Mouse (Mus musculus) gastrocnemius, postnatal 14 days (tissue): ENCODE measurements at regions not wholly inside any gene's neighbourhood (a gene's known extent, or its start where the extent isn't known, plus 50 kb on each side); places are given as distances from the start of the nearest gene placed in this dataset.

Experiments
- DNase-seq: peaks from one replicate; pipeline ENCODE4 v3.0.0; 2021; ENCODE audit warnings: mixed read lengths
- intact Hi-C: fragments of 180-260 bp; cut with DNase I; formaldehyde crosslinking; loops from one replicate; pipeline ENCODE4 v1.15.1; 2025; ENCODE audit warnings: low total_unique reads

DNA sequence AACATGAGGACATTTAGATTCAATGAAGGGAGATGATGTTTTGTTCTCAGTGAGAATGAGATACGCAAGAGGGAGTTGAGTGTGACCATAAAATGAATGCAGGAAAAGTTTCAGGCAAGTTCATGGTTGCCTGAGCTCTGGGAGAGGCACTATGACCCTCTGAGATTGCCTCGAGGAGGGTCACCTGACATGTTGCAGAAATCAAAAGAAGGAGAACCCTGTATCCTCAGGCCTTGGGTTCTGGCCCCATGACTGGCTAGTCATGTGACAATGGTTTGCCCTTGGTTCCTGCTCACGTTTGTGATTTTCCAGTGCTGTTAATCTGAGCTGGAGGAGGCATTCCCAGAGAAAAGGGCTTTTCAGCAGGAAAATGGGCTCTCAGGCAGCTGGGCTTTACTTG lies 98.9 kb downstream of the Mab21l3 start:
- no peak for DNase-seq
- intact Hi-C loops: no loop called here

DNA sequence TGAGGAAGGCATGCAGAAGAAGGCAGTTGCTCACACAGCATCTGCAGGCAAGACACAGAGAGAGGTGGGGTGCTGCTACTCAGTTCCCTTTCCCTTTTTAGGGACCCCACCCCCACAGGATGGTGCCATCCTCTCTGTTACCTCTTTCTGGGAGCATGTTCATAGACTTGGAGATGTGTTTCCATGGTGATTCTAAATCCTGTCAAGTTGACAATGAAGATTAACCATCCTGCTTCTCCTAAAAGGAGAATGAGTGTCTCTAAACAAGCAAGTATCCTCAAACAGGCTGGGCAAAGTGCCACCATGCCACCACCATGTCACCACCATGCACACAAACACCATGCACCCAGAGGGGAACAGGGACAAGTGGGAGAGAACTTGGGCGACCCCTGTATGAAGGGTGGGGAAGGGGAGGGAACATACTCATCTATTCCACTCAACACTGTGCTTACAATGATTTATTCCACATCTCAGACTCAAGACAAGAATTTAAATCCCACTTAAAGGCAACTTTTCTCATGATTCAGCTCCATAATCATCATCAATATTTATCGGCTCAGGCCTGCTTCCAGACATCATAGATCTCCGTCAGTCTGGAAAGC lies 99.6 kb downstream of the Mab21l3 start:
- intact Hi-C loops: no loop called here
- DNase-seq: no peak

DNA sequence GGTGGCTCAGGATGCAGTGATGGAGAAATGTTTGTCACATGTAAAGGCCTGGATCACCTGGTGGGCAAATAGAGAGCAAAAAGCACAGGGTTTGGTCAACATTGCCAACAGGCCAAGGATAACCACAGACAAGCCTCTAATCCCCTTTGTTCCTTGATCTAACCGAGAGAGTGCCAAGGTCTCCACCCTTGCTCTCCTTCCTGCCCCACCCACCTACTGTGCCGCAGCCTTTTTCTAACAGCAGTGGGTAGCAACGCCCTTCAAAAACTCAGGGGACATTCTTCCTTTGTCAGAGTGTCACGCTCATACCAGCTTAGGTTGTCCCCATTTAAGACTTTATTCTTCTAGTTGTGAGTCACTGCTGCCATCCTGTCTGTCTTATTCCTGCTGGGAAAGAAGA lies 100.6 kb downstream of the Mab21l3 start:
- intact Hi-C loops: no loop called here
- DNase-seq: no peak

DNA sequence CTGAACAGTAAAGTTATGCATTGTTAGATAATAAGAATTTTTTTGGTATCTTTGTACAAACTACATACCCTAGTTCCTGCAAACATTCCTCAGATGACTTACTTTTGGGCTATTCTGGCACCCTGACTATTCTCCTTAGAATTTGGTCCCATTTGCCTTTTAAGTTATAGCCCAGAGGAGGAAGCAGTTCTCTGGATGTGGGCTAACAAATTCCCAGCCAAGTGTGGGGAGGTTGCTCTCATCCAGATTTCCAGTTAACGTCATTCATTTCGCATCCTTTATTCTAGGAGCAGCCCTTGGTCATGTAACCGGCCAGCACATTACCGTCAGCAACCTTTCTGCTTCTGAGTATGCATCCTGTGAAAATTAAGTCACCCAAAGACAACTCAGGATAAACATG lies 107.9 kb downstream of the Mab21l3 start:
- no peak for DNase-seq
- intact Hi-C loops: no loop called here

DNA sequence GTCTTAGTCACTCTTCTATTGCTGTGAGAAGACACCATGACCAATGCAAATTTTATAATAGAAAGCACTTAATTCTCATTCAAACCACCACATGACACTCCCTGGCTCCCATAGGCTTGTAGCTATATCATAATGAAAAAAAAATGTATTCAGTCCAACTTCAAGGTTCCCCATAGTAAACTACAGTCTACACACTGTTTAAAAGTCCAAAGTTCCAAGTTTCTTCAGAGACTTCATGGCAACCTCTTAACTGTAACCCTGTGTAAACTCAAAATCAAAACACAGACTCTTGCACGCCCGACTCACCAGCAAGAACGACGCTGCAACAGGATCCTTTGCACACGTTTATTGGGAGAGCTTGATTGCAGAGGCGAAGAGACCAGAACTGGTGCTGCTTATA lies 111.6 kb downstream of the Mab21l3 start:
- intact Hi-C loops: no loop called here
- no peak for DNase-seq

DNA sequence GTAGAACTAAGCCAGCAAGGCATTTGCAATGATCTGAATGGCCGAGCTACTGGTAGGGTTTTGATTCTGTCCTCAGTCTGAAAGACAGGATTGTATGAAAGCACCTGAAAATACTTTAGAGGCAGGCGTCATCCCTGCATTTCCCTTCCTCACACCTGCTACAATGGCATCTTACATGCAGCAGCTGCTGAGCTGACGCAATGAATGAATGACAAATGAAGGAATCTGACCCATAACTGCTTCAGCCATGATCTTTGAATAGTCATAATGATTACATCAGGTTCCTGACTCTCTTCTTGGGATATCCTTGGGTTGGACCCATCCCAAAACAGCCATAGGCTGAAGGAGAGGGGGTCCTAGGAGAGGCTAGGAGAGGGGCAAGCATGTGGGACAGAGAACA lies 119.7 kb downstream of the Mab21l3 start:
- intact Hi-C loops: no loop called here
- no peak for DNase-seq

DNA sequence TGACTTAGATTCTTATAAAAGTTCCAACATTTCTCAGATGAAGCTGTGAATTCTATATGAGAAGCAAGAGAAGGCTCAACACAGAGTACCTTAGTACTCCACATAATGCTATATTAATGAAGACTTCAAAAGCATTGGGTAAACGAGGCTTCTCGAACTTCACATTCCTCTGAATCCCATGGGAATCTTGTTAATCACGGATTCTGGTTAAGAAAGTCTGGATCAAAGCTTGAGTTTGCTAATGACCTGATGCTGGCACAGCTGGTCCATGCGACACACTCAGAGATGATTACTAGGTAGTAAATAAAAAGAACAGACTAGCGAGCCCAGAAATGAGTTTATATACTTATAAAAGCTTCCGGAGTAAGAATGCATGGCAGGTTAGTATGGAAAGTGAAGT lies 118.4 kb upstream of the Atp1a1 start:
- intact Hi-C loops: no loop called here
- no peak for DNase-seq

DNA sequence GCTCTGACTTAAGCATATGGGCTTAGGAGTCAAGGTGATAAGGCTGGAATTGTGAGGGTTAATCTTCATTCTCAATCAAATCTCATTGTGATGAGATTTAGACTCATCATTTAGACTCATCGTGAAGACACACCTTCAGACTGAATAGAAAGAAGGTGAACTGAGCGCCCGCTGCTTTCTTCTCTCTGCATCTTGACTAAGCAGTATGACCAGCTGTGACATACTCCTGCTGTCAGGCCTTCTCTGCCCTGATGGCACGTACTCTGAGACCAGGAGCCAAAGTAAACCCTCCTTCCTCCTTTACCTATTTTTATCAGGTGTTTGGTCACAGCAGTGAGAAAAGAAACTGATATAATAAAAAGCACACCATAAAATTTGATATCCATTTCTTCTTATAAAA lies 117.5 kb upstream of the Atp1a1 start:
- DNase-seq: no peak
- intact Hi-C loops: no loop called here

DNA sequence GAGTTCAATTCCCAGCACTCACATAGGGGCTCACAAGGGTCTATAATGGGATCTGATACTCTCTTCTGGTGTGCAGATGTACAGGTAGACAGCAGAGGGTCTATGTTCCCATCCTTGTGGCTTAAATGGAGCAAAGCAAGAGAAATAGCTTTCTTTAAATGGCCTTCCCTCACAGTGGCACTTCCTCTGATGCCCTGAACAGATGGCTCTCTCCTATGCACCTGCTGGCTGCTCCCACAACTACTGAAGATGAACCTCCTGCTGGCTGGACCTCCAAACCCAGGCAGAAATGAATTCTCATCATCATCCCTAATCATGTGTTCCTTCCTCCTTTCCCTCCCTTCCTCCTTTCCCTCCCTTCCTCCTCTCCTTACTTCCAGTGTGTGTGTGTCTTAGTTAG lies 110.9 kb upstream of the Atp1a1 start:
- intact Hi-C loops: no loop called here
- no peak for DNase-seq

DNA sequence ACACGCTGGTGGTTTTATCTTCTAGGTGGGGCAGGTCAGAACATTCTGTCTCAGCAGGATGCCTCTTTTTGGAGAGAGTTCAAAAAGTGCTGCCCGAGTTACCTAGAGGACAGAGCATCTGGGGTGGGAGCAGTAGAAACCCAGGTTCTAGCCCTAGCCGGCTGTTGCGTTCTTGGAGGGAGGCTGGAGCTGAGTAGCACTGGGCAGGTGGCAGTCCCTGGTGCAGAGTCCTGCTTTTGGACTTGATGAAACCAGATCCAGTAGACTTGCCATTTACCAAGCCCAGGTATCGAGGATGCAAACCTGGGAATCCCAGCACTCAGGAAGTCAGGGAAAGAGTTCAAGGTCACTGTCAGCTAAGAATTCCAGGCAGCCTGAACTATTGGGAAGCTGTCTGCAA lies 110.3 kb upstream of the Atp1a1 start:
- intact Hi-C loops: no loop called here
- no peak for DNase-seq

DNA sequence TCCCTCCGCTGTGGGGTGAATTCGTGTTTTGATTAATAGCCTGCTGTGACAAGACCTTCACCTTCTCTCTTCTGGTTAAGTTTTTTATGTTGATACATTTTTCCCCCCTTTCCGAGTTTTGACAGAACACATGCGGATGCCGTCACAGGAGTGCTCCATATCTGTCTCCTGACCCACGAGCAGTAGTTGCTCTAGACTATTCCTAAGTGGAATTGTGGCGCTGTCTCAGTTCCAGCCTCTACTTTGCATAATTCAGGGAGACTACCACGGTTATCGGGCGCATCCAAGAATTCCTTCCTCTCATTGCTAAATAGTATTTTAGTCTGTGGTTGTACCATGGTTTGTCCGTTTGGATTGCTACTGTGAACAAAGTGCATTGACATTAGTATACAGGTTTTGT lies 109.2 kb upstream of the Atp1a1 start:
- intact Hi-C loops: no loop called here
- no peak for DNase-seq

DNA sequence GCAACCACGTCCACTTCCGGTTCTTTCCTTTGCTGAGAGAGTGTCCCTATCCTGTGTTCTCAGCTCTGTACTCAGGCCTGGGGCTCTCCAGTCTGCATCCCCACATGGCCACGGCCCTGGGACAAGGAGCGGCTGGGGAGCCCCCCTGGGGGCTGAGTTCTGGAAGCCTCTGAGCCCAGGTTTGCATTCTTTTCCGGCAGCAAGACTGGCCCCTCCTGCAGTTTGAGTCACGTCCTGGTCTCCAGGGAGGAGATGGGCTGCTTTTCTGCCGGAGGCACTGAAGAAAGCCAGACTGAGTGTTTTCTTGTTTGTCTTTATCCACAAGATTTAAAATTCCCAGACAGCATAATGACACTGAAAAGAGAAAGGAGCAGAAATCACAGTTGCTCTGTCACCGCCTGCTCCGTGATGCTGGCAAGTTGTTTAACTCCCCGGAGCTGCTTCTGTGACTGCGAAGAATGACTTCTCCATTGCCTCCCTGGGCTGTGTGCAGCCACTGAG lies 108.7 kb upstream of the Atp1a1 start:
- intact Hi-C loops: no loop called here
- DNase-seq: peak; percentile 65

DNA sequence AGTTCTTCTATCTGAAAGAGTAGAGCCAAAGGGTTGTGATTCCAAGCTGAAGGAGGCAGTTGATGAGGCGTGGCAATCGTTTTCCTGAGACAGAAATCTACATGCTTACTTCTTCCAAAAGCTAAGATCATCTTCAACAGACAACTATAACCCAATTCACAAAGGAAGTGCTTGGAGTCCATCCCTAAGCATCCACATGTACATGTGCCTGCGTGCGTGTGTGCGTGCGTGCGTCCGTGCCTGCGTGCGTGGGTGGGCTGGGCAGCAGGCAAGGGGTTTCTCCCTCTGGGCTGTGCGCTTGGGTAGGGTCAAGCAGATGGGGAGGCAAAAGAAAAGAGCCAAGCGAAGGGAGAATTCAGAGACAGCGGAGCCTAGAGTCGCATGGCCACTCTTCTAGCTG lies 108.2 kb upstream of the Atp1a1 start:
- no peak for DNase-seq
- intact Hi-C loops: no loop called here

DNA sequence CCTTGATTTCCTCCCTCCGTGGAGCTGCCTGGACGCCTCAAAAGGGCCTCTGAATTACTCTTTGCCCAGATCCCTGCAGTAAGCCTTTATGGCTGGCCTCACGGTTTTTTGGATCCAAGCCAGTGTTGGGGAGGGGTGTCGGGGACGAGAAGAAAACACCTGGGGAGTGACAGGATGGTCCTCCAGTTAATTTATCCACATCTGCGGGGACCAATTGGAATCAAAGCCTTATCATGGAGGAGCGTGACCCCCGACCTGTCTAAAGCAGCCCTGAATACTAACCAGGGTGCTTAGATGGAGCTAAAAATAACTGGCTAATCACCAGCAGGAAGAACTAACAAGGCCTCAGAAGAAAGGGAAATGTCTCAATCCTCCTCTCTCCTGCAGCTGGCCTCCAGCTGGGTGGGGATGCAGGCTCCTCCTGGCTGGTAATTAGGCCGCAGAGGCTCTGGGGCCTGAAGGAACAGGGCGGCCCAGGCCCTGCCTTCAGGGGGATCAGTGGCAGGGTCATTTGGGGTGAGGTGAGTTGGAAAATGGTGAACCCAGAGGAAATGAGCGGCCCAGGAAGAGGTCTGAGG lies 107.2 kb upstream of the Atp1a1 start:
- intact Hi-C loops: no loop called here
- peak; percentile 53 for DNase-seq

DNA sequence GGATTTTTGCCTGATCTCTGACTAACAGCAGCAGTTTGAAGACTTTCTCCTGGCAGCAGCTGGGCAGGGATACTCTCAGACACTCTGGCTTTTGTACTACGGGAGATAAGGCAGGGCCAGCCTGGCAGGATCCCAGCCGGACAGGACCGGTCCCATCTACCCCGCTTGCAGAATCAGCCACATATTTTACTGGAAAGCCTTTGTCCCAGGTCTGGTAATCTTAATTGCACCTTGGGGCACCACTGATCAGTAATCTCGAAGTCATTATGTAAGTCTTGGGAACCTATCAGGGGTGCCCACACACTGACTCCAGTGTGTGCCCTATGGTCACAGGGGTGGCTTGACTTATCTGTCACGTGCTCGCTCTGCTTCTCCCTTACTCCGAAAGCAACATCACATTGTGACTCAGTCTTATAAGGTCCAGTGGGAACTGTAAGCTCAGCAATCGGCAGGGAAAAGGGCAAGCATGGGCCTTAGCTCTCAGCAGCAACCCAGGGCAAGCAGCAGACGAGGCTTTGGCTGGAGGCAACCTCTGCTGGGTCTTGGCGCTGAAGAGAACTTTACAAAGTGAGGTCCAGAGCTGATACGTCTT lies 105.0 kb upstream of the Atp1a1 start:
- DNase-seq: no peak
- intact Hi-C loops: no loop called here

DNA sequence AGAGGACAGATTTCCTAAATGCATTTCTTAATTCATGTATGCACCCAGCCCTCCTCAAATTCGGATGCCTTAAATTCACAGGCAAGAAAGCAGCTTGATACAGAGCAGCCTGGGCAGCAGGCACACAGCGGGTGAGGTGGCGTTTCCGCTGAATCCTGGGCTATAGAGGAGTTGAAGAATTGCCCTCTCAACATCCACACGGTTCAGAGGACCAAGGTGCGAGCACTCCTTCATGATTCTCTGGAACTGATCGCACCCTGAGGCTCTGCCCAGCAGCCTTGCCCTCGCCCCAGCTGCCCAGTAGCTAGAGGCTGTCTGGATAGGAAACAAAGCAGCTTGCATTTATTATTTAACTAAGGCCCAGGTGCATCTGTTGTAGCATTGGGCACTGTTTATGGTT lies 104.3 kb upstream of the Atp1a1 start:
- intact Hi-C loops: no loop called here
- no peak for DNase-seq

DNA sequence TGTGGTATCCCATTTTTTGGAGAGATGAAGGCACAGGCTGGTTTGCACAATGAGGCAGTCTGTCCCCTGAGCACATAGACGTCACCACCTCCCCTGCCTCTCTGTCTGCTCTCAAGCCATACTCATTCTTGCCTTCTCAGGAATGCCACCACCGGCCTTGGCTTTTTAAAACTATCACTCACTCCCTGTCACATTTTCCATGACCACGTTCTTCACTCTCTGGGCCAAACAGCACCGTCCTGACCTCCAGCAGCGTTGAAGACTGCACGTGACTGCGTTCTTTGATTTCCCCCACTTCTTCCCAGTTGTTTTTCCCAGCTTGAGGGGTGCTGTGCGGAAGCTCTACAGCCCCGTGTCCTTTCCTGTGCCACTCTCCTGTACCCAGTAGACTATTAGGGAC lies 100.4 kb upstream of the Atp1a1 start:
- DNase-seq: no peak
- intact Hi-C loops: no loop called here

DNA sequence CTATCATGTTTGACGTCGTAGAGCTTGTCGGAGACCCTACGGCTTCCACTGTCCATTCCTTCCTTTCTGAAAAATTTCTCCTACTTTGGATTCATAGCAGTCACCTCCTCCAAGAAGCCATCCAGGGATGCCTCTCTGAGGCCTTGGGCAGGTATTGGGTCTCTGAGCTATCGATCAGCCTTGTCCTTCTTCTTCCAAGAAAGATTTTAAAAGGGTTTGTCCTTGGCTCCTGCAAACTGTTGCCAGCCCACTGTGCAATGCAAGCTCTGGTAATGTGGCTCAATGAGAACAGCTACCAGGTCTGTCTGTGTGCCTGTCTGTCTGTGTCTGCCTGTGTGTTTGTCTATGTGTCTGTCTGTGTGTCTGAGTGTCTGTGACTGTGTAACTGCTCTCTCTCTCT lies 99.8 kb upstream of the Atp1a1 start:
- no peak for DNase-seq
- intact Hi-C loops: no loop called here

DNA sequence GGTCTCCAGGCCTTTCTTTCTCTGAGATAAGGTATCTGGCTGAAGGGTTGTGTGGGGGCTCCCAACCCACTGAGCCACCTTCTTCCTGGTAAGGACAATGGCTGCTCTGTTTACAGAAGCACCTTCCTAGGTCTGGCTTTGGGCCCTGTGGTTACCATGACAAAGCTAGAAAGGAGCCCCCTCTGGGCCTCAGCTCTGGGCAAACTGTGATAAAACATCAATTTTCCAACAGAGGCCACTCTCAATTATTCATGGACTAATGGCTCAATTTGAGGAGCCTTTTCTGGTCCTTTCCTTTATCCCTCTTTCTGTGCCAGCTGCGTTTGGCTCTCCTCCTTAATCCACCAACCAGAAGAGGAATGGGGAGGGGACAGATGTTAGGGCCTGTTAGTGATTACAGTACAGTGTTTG lies 97.3 kb upstream of the Atp1a1 start:
- no peak for DNase-seq
- intact Hi-C loops: no loop called here

DNA sequence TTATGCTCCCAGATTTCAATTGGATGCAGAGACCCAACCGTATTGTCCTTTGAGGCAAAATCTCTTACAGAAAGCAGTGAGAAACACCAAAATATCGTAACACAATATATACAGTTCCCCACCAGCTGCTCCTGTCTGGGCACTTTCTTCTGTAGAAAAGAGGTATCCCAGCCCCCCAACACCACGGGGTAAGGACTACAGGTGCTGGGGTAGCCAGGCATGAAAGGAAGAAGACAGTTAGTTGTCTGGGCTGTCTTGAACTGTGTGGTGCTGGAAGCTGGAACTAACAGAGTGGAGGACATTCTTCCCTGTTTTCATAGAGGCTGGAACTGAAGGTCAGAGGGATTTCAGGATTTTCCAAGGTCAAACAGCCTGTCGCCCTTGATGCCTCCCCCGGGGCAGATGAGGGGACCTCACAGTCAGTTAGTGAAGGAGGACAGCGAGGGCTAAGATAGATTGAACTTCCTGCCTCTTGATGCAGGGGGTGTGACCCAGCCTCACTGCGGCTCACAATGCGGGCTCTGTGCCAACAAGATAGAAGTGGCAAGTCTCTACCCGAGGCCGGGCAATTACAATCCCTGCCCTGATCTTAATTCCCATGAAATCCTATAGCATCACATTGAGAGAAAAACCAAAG lies 96.6 kb upstream of the Atp1a1 start:
- intact Hi-C loops: no loop called here
- no peak for DNase-seq
